8 mouse cellular contexts compared by ENCODE assay signal in the genomic region with DNA sequence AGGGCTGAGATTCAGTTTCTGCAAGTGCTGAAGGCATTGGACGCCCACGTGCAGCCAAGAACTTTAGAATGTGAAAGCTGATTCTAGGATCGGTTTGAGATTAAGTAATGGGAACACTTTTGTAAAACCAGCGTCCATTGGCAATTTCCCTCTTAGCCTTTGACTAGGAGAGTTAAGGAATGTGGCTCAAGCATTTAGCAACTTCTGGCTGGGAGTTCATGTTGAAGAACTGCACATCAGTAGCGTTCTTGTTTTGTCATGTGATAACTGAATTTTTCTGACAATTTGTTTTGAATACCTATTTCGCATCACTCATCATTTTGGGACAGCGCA. TPM values are rescaled to one million over a fixed set of nuclear protein-coding genes. Genes with fewer than 3 reads are reported as not detected.
DNase-seq lines count a peak whose midpoint lies in the region; ATAC-seq and TF ChIP-seq lines count a peak whose summit lies in the region.

No protein-coding gene starts in this region.

- no peak for TF ChIP-seq CTCF in left cerebral cortex, adult 2 months (IDR thresholded peaks at IDR 0.05)

- H3K4me2 ChIP-seq in embryonic facial prominence, embryonic 13.5 days = peak overlapping the region; percentile 77
- H3K4me2 ChIP-seq in intestine, embryonic 15.5 days (replicated peaks) = peak overlapping the region; percentile 76
- peak overlapping the region; percentile 69 for H3K4me2 ChIP-seq in neural tube, embryonic 13.5 days

- intact Hi-C loops in left cerebral cortex, adult 2 months (cut with DNase I) = no loop called here
- intact Hi-C loops in left cerebral cortex, postnatal 25 days (cut with DNase I) = loop anchor here (5.0 kb wide), 1 partner anchor 51 kb away; a partner anchor contains a TSS

- H3K4me1 ChIP-seq in embryonic facial prominence, embryonic 13.5 days = peaks cover 6% of the 10 kb centered on the region; the same call in 1 of the 2 replicates
- no peaks in the 10 kb centered on the region for H3K4me1 ChIP-seq in intestine, embryonic 15.5 days (replicated peaks)
- H3K4me1 ChIP-seq in neural tube, embryonic 13.5 days (replicated peaks) = peaks cover 14% of the 10 kb centered on the region

- H3K9ac ChIP-seq in embryonic facial prominence, embryonic 13.5 days = peak overlapping the region; percentile 88
- peak overlapping the region; percentile 81 for H3K9ac ChIP-seq in intestine, embryonic 15.5 days
- peak overlapping the region; percentile 84 for H3K9ac ChIP-seq in neural tube, embryonic 13.5 days

- H3K27me3 ChIP-seq in embryonic facial prominence, embryonic 13.5 days = no peaks in the 10 kb centered on the region
- H3K27me3 ChIP-seq in intestine, embryonic 15.5 days (replicated peaks) = no peaks in the 10 kb centered on the region
- no peaks in the 10 kb centered on the region for H3K27me3 ChIP-seq in neural tube, embryonic 13.5 days

- 37% methylated on average over 7 of the region's 7 CpGs for WGBS in embryonic facial prominence, embryonic 13.5 days
- 37% methylated on average over 7 of the region's 7 CpGs for WGBS in intestine, embryonic 15.5 days
- 41% methylated on average over 7 of the region's 7 CpGs for WGBS in neural tube, embryonic 13.5 days

- DNase-seq in left cerebral cortex, adult 2 months (ENCODE audit: extremely low spot score in 1 of 2, low spot score in 2 of 2) = no peak
- DNase-seq in left cerebral cortex, postnatal 25 days (ENCODE audit: low spot score in 2 of 2) = no peak
- DNase-seq in right cerebral cortex, adult 2 months (ENCODE audit: low spot score in 2 of 2) = no peak
- no peak for DNase-seq in layer of hippocampus, postnatal 10 days (ENCODE audit: low spot score in 2 of 2)
- no peak for DNase-seq in ovary, postnatal 10 days (ENCODE audit: low spot score)

- H3K36me3 ChIP-seq in embryonic facial prominence, embryonic 13.5 days = no peaks in the 10 kb centered on the region
- H3K36me3 ChIP-seq in intestine, embryonic 15.5 days = no peaks in the 10 kb centered on the region
- H3K36me3 ChIP-seq in neural tube, embryonic 13.5 days = no peaks in the 10 kb centered on the region

- H3K27ac ChIP-seq in left cerebral cortex, adult 2 months = peak overlapping the region; percentile 87; the same call in 1 of the 2 replicates
- H3K27ac ChIP-seq in embryonic facial prominence, embryonic 13.5 days = peak overlapping the region; percentile 90
- H3K27ac ChIP-seq in intestine, embryonic 15.5 days = peak overlapping the region; percentile 86; the same call in 1 of the 2 replicates
- H3K27ac ChIP-seq in neural tube, embryonic 13.5 days (replicated peaks) = peak overlapping the region; percentile 81; the same call in 1 of the 2 replicates

- no peaks in the 10 kb centered on the region for H3K9me3 ChIP-seq in embryonic facial prominence, embryonic 13.5 days
- no peaks in the 10 kb centered on the region for H3K9me3 ChIP-seq in intestine, embryonic 15.5 days
- no peaks in the 10 kb centered on the region for H3K9me3 ChIP-seq in neural tube, embryonic 13.5 days

- H3K4me3 ChIP-seq in left cerebral cortex, adult 2 months = peak overlapping the region; percentile 86
- H3K4me3 ChIP-seq in embryonic facial prominence, embryonic 13.5 days = peak overlapping the region; percentile 80
- H3K4me3 ChIP-seq in intestine, embryonic 15.5 days (replicated peaks) = peak overlapping the region; percentile 79
- peak overlapping the region; percentile 79 for H3K4me3 ChIP-seq in neural tube, embryonic 13.5 days

- ATAC-seq in embryonic facial prominence, embryonic 13.5 days (ENCODE audit: insufficient number of reproducible peaks, insufficient read depth, low FRiP score, low TSS enrichment, low read depth) = no peak
- ATAC-seq in intestine, embryonic 15.5 days = peak; percentile 45
- peak; percentile 25 for ATAC-seq in neural tube, embryonic 13.5 days (ENCODE audit: low read depth)

RNA-seq across cellular contexts. Expression of a gene that starts 0.3 kb away (rescaled TPM):
- 10 to 100 TPM; 24.8 to 25.3 TPM for total RNA-seq in left cerebral cortex, adult 2 months (2021)
- 10 to 100 TPM; 26.0 TPM for total RNA-seq in left cerebral cortex, postnatal 25 days (2021)
- polyA plus RNA-seq in embryonic facial prominence, embryonic 13.5 days (2015; fragmentation: Nextera tagmentation; extraction: Ambion mirVana) = 78.2 and 89.5 TPM in 2 replicates
- 68.6 and 73.7 TPM in 2 replicates for polyA plus RNA-seq in intestine, embryonic 15.5 days (2015; fragmentation: Nextera tagmentation; extraction: Ambion mirVana)
- polyA plus RNA-seq in neural tube, embryonic 13.5 days (2015; fragmentation: Nextera tagmentation; extraction: Ambion mirVana) = 86.0 and 93.3 TPM in 2 replicates
- 10 to 100 TPM; 24.7 to 25.6 TPM for total RNA-seq in layer of hippocampus, postnatal 10 days (2021)

RNA-seq across cellular contexts. Expression of a gene that starts 49.4 kb away (rescaled TPM):
- 10 to 100 TPM; 57.1 to 59.0 TPM for total RNA-seq in left cerebral cortex, adult 2 months (2021)
- 10 to 100 TPM; 67.6 to 68.1 TPM for total RNA-seq in left cerebral cortex, postnatal 25 days (2021)
- 113 TPM in 2 replicates for polyA plus RNA-seq in embryonic facial prominence, embryonic 13.5 days (2015; fragmentation: Nextera tagmentation; extraction: Ambion mirVana)
- 96.8 and 108 TPM in 2 replicates for polyA plus RNA-seq in intestine, embryonic 15.5 days (2015; fragmentation: Nextera tagmentation; extraction: Ambion mirVana)
- polyA plus RNA-seq in neural tube, embryonic 13.5 days (2015; fragmentation: Nextera tagmentation; extraction: Ambion mirVana) = 203 and 212 TPM in 2 replicates
- total RNA-seq in layer of hippocampus, postnatal 10 days (2021) = 100 to 1,000 TPM; 128 to 135 TPM
